Mouse (Mus musculus): Measurements from ENCODE around the gene Slc5a10. TPM values are rescaled to one million over a fixed set of nuclear protein-coding genes. Genes with fewer than 3 reads are reported as not detected.

Slc5a10 gene
- polyA plus RNA-seq, 1 experiment from 2014 or later = not detected

GRCm38 (mm10) chr11:61667782-61668181 is 52.8 kb downstream of the Slc5a10 start:
- Histone ChIP-seq H3K36me3 (ENCODE audit: inconsistent target) (no peaks in the 10 kb centered on the region), H3K4me3 (ENCODE audit: inconsistent target) (no peak overlapping the region), H3K79me2 (ENCODE audit: inconsistent target) (no peaks in the 10 kb centered on the region), H3K27ac (no peak overlapping the region)
- WGBS (ENCODE audit: missing documents) = 93% methylated on average over 5 of the region's 5 CpGs

- Histone ChIP-seq H3K27ac (no peak overlapping the region), H3K79me2 (ENCODE audit: inconsistent target) (no peaks in the 10 kb centered on the region), H3K4me3 (ENCODE audit: inconsistent target) (no peak overlapping the region), H3K36me3 (ENCODE audit: inconsistent target) (no peaks in the 10 kb centered on the region)
- WGBS (ENCODE audit: missing documents) = 95% methylated on average over 5 of the region's 5 CpGs
Measured at GRCm38 (mm10) chr11:61667248-61667647, 53.4 kb downstream of the Slc5a10 start.

DNA sequence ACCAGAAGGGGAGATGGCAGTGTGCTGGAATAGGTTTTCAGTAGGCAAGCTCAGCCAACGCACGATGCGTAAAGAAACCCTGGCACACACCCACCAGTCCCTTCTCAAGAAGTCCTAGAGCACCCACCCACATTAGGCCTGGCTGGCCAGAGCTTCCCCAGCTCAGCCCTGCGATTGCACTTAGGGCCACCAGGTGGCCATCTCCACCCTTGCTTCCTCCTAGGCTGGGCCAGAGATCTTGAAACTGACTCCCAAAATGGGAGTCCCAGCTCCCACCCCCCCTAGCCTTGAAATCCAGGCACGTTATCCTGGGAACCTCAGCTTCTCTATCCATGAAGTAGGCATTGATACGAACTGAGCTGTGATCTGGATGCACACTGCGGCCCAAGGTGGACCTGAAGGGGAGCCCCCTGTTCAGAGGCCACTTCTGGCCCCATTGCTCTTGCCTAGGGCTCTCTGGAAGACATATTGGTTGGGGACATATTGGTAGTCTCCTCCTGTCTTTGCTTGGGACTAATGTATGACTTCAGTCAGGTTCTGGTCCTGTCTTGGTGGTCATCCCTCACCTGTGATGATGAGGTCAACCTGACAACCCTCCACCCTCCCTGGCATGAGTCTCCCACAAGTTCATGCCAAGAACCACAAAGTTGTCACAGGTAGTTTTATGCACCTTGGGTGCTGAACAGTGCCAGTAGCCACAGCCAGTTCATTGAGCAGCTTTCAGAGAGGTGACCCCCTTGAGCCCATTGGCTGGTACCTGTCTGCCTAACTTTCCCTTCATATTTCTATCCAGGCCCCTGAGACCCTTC is 54.4 kb downstream of the Slc5a10 start:
- H3K4me3 ChIP-seq (ENCODE audit: inconsistent target) = no peak overlapping the region
- 62% methylated on average over 7 of the region's 7 CpGs for WGBS (ENCODE audit: missing documents)
- no peaks in the 10 kb centered on the region for H3K36me3 ChIP-seq (ENCODE audit: inconsistent target)
- no peaks in the 10 kb centered on the region for H3K79me2 ChIP-seq (ENCODE audit: inconsistent target)
- H3K27ac ChIP-seq = no peak overlapping the region

GRCm38 (mm10) chr11:61665401-61665800 is 55.2 kb downstream of the Slc5a10 start:
- Histone ChIP-seq H3K79me2 (ENCODE audit: inconsistent target) (no peaks in the 10 kb centered on the region), H3K27ac (no peak overlapping the region), H3K36me3 (ENCODE audit: inconsistent target) (no peaks in the 10 kb centered on the region), H3K4me3 (ENCODE audit: inconsistent target) (no peak overlapping the region)
- 85% methylated on average over 4 of the region's 4 CpGs for WGBS (ENCODE audit: missing documents)

DNA sequence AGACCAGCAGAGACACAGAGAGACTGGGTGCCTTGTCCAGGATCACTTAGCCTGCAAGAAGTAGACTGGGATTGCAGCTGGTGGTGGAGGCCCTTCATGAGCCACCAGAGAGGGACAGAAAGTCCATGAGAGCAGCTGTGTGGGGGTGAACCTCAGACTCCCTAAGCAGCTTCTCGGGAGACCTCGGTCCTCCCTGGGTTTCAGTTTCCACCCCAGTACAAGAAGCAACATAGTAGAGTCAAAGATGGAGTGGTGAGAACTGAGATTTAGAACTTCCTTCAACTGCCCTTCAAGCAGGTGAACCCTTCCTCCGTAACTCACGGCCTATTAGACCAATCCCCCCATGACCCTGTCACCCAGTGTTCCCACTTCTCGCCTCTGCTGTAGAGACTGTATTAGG is 58.4 kb downstream of the Slc5a10 start:
- Histone ChIP-seq H3K27ac (no peak overlapping the region), H3K4me3 (ENCODE audit: inconsistent target) (no peak overlapping the region), H3K36me3 (ENCODE audit: inconsistent target) (no peaks in the 10 kb centered on the region), H3K79me2 (ENCODE audit: inconsistent target) (no peaks in the 10 kb centered on the region)
- WGBS (ENCODE audit: missing documents) = 95% methylated on average over 5 of the region's 5 CpGs

DNA sequence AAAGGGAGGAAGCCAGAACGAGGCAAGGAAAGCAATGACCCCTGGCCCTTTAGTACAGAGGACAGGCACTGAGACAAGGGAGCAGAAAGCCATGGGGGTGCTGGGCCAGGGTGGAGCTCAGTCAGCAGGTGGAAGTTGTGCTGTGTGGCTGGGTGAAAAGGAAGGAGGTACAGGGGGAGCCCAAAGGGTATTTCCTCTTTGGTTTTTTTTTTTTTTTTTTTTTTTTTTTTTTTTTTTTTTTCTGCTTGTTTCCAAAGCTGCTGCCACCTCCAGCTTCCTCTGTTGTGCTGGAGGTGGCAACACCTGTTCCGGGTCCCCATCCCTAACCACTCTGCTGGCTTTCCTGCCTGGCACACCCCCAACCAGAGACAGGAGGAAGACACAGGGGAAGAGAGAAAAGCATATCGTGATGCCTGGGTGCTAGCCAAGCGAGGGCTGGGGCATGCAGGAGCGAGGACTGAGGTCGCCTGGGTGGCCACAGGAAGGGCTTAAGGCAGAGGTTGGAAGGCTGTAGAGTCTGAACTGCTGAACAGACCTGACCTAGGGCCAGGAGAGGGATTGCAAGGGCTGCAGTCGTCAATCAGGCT is 59.7 kb downstream of the Slc5a10 start:
- H3K27ac ChIP-seq = no peak overlapping the region
- H3K36me3 ChIP-seq (ENCODE audit: inconsistent target) = no peaks in the 10 kb centered on the region
- no peak overlapping the region for H3K4me3 ChIP-seq (ENCODE audit: inconsistent target)
- no peaks in the 10 kb centered on the region for H3K79me2 ChIP-seq (ENCODE audit: inconsistent target)
- 46% methylated on average over 7 of the region's 7 CpGs for WGBS (ENCODE audit: missing documents)

- no peaks in the 10 kb centered on the region for H3K36me3 ChIP-seq (ENCODE audit: inconsistent target)
- H3K4me3 ChIP-seq (ENCODE audit: inconsistent target) = no peak overlapping the region
- H3K79me2 ChIP-seq (ENCODE audit: inconsistent target) = no peaks in the 10 kb centered on the region
- 87% methylated on average over 8 of the region's 8 CpGs for WGBS (ENCODE audit: missing documents)
- H3K27ac ChIP-seq = no peak overlapping the region
Measured at GRCm38 (mm10) chr11:61660001-61660400, 60.6 kb downstream of the Slc5a10 start.

GRCm38 (mm10) chr11:61659011-61659858 is 61.4 kb downstream of the Slc5a10 start:
- H3K36me3 ChIP-seq (ENCODE audit: inconsistent target) = no peaks in the 10 kb centered on the region
- 65% methylated on average over 4 of the region's 4 CpGs for WGBS (ENCODE audit: missing documents)
- no peak overlapping the region for H3K27ac ChIP-seq
- H3K79me2 ChIP-seq (ENCODE audit: inconsistent target) = no peaks in the 10 kb centered on the region
- H3K4me3 ChIP-seq (ENCODE audit: inconsistent target) = no peak overlapping the region

- no peak overlapping the region for H3K4me3 ChIP-seq (ENCODE audit: inconsistent target)
- H3K79me2 ChIP-seq (ENCODE audit: inconsistent target) = no peaks in the 10 kb centered on the region
- WGBS (ENCODE audit: missing documents) = 93% methylated on average over 3 of the region's 3 CpGs
- no peaks in the 10 kb centered on the region for H3K36me3 ChIP-seq (ENCODE audit: inconsistent target)
- no peak overlapping the region for H3K27ac ChIP-seq
Measured at GRCm38 (mm10) chr11:61658360-61658922, 62.2 kb downstream of the Slc5a10 start.

- Histone ChIP-seq H3K36me3 (ENCODE audit: inconsistent target) (no peaks in the 10 kb centered on the region), H3K4me3 (ENCODE audit: inconsistent target) (no peak overlapping the region), H3K79me2 (ENCODE audit: inconsistent target) (no peaks in the 10 kb centered on the region), H3K27ac (no peak overlapping the region)
- WGBS (ENCODE audit: missing documents) = 89% methylated on average over 2 of the region's 2 CpGs
Measured at GRCm38 (mm10) chr11:61657432-61657831, 63.2 kb downstream of the Slc5a10 start.

DNA sequence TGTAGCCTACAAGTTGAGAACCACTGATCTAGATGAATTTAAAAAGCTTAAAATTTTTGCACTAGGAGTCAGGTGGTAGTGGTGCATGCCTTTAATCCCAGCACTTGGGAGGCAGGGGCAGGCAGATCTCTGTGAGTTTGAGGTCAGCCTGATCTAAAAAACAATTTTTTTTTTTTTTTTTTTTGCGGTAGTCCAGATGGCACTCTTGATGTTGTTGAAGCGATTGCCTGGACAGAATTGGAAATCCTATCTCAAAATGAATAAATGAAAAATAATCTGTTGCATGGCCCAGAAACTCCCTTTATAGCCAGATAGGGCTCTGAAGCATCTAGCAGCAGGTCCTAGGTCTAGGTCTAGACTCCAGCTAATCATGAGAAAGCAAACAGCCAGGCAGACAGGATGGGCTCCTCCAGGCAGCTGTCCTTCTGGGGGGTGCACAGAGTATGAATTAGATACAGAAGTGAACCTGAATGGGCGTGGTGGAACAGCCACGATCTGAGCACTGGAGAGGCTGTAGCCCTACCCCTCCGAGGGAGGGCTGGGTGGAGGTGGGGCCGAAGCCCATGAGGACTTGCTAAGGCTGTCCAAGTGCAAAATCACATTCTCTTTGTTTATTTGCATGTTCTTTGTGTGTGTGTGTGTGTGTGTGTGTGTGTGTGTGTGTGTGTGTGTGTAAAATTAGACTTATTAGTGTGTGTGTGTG is 64.3 kb downstream of the Slc5a10 start:
- WGBS (ENCODE audit: missing documents) = 94% methylated on average over 6 of the region's 6 CpGs
- no peaks in the 10 kb centered on the region for H3K79me2 ChIP-seq (ENCODE audit: inconsistent target)
- no peak overlapping the region for H3K4me3 ChIP-seq (ENCODE audit: inconsistent target)
- no peaks in the 10 kb centered on the region for H3K36me3 ChIP-seq (ENCODE audit: inconsistent target)
- no peak overlapping the region for H3K27ac ChIP-seq

- no peaks in the 10 kb centered on the region for H3K36me3 ChIP-seq (ENCODE audit: inconsistent target)
- H3K79me2 ChIP-seq (ENCODE audit: inconsistent target) = no peaks in the 10 kb centered on the region
- 76% methylated on average over 4 of the region's 4 CpGs for WGBS (ENCODE audit: missing documents)
- H3K27ac ChIP-seq = no peak overlapping the region
- no peak overlapping the region for H3K4me3 ChIP-seq (ENCODE audit: inconsistent target)
Measured at GRCm38 (mm10) chr11:61655649-61656048, 65.0 kb downstream of the Slc5a10 start.

- Histone ChIP-seq H3K36me3 (ENCODE audit: inconsistent target) (no peaks in the 10 kb centered on the region), H3K27ac (no peak overlapping the region)
- 83% methylated on average over 4 of the region's 4 CpGs for WGBS (ENCODE audit: missing documents)
Measured at GRCm38 (mm10) chr11:61654786-61655311, 65.8 kb downstream of the Slc5a10 start.

GRCm38 (mm10) chr11:61653568-61653967 is 67.1 kb downstream of the Slc5a10 start:
- H3K79me2 ChIP-seq (ENCODE audit: inconsistent target) = no peaks in the 10 kb centered on the region
- H3K27ac ChIP-seq = no peak overlapping the region
- 82% methylated on average over 2 of the region's 2 CpGs for WGBS (ENCODE audit: missing documents)

More at GRCm38 (mm10) chr11:61654786-61655311, 65.8 kb downstream of the Slc5a10 start:
- H3K79me2 ChIP-seq (ENCODE audit: inconsistent target) = no peaks in the 10 kb centered on the region
- H3K4me3 ChIP-seq (ENCODE audit: inconsistent target) = no peak overlapping the region

More at GRCm38 (mm10) chr11:61653568-61653967, 67.1 kb downstream of the Slc5a10 start:
- Histone ChIP-seq H3K4me3 (ENCODE audit: inconsistent target) (peak overlapping the region; percentile 34), H3K36me3 (ENCODE audit: inconsistent target) (no peaks in the 10 kb centered on the region)
